Mouse (Mus musculus): Measurements from ENCODE around the gene Dab1. TPM values are rescaled to one million over a fixed set of nuclear protein-coding genes. Genes with fewer than 3 reads are reported as not detected.

Gene Dab1
- polyA plus RNA-seq, 1 experiment from 2014 or later, result not detected

DNA sequence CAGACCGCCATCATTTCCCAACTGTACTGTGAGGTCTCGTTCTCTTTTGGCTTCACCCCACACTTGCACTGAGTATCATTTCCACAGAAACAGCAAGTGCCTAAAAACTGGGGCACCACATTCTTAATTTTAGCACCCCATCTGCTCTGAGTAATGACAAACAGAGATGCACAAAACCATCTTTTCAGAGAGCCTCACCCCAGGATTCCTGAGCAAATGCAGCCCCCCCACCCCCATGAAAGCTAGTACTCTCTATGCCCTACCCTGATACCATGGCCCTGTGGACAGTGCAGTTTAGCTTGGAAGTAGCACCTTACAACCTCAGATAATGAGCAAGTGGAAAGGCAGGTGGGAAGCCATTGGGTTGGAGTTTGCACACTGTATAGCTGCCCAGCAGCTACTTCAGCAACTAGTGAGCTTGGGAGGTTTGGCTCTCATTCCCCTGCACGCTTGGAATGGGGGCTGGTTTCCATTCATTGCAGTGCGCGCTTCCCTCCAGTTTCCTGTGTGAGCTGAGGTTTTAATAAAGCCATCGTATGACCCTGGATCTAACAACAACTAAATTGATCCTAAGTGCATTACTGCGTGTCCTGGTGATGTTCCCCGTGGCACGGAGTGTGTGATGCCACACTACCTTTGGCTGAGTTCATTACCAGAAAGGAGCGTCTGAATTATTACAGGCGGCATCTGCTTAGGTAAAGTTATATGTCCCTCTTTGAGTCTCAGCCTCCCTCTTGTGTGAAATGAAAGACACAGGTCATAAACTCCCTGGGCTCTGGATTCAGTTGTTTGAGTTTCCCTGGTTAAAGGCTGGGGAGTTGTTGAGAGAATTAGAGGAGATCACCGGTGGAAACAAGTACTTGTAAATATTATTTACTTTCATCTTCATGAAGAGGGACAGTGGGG lies 842.2 kb downstream of the Dab1 start:
- Histone ChIP-seq H3K36me3 (ENCODE audit: inconsistent target) (no peaks in the 10 kb centered on the region), H3K4me3 (ENCODE audit: inconsistent target) (no peak overlapping the region), H3K27ac (no peak overlapping the region), H3K79me2 (ENCODE audit: inconsistent target) (no peaks in the 10 kb centered on the region)
- WGBS (ENCODE audit: missing documents), result 95% methylated on average over 12 of the region's 12 CpGs

DNA sequence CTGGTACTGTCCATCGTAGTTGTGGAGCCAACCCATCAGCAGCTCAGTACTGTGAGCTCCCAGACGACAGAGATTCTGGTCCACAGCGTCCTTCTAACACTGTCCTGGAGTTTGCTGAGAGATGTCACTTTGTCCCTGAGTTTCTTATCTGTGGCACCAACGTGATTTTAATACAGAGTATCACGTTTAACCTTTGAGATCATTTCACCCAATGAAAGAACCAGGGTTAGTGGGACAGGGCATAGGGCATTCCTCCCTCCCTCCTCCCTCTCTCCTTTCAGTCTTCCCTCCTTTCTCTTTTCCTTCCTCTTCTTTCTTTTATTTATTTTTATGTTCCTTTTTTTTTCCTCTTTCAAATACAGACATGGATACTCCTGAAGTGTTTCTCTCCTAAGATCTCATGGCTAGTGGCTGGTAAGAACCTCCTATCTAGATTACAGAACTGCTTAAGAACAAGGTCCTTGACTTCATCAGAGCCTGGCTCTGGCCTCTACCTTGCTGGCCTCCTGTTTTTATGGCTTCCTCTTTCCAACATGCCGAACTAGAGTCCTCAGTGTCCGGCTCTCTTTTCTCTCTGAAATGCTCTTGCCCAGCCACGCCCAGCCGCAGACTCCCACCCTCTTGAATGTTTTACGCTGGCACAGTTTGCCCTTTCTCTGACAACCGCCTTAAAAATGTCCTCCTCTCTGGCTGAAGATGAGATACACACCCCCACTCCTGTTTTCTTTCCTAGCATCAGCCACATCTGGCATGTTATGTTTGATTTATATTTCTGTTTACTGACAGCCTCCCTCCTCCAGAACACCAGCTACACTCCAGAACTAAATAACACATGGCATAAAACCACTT lies 844.0 kb downstream of the Dab1 start:
- Histone ChIP-seq H3K27ac (no peak overlapping the region), H3K79me2 (ENCODE audit: inconsistent target) (no peaks in the 10 kb centered on the region), H3K4me3 (ENCODE audit: inconsistent target) (no peak overlapping the region), H3K36me3 (ENCODE audit: inconsistent target) (no peaks in the 10 kb centered on the region)
- WGBS (ENCODE audit: missing documents), result 67% methylated on average over 11 of the region's 11 CpGs

DNA sequence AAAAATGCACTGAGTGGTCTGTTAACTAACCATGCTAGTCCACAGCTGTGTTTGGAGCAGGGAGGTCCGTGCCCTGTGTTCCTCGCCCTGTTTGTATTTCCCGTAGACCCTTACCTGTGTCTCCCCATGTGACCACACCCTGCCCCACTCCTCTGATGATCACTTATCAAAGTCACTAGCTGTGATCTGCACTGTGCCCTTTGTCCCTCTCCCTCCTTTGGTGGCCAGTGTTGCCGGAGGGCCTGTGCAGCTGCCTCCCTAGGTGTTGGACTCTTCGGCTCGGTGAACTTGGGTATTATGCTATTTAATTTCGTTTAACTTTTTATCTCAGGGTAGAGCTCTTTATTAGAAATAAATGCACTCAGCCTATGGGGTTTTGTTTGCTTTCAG lies 844.6 kb downstream of the Dab1 start:
- no peaks in the 10 kb centered on the region for H3K79me2 ChIP-seq (ENCODE audit: inconsistent target)
- no peaks in the 10 kb centered on the region for H3K36me3 ChIP-seq (ENCODE audit: inconsistent target)
- H3K27ac ChIP-seq, result no peak overlapping the region
- 81% methylated on average over 7 of the region's 7 CpGs for WGBS (ENCODE audit: missing documents)
- no peak overlapping the region for H3K4me3 ChIP-seq (ENCODE audit: inconsistent target)

DNA sequence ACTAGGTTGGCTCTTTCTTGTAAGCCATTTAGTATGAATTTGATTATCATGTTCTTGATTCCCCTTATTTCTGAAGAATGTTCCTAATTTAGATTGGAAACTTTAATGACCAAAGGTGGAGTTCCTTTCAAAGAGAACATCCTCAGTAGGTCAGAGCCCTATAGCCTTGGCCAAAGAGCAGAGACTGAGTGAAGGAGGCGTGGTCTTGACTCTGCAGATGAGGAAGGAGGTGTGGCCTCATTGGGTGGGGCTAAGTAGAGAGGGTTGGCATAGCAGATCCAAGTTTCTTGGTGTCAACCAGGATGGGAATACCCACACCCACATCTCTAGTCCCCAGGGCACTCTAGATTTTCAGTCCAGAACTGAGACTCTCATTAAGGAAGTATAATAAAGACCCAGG lies 846.4 kb downstream of the Dab1 start:
- Histone ChIP-seq H3K36me3 (ENCODE audit: inconsistent target) (no peaks in the 10 kb centered on the region), H3K27ac (no peak overlapping the region), H3K4me3 (ENCODE audit: inconsistent target) (no peak overlapping the region), H3K79me2 (ENCODE audit: inconsistent target) (no peaks in the 10 kb centered on the region)
- 56% methylated on average over 1 of the region's 1 CpGs for WGBS (ENCODE audit: missing documents)

DNA sequence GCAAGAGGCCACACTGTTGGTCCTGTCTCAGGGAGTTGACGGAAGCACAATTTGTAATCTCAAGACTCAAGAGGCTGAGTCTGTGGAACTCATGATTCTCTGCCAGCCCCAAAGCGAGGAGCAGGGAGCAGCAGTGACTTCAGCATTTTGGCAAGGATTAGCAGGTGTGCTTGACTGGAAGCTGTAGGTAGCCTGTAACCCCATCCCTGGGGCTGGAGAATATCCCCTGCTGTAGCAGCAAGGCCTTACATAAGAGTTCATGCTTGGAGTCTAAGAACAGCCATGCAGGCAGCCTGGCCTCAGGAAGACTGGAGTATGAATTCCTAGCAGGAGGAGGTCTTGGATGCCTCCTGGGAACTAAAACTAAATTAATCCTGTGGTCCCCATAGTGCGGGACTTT lies 849.5 kb downstream of the Dab1 start:
- Histone ChIP-seq H3K27ac (no peak overlapping the region), H3K79me2 (ENCODE audit: inconsistent target) (no peaks in the 10 kb centered on the region), H3K4me3 (ENCODE audit: inconsistent target) (no peak overlapping the region), H3K36me3 (ENCODE audit: inconsistent target) (no peaks in the 10 kb centered on the region)
- 81% methylated on average over 3 of the region's 3 CpGs for WGBS (ENCODE audit: missing documents)

DNA sequence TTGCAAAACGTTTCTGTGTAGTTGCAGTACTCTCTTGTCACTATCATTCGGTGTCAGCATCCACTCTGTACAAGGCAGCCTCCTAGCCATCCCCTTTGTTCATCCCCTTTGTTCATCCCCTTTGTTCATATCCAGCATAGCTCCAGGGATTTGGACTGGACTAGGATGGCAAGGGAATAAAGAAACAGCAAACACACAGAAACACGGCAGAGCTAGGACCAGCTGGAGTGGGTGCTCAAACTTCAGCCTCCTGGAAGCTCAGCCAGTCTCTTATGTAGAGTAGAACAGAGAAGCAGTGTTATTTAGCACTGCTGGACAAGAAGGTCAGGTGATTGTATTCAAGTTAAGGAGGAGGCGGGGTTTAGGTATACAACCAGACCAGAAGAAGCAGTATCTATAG lies 853.8 kb downstream of the Dab1 start:
- WGBS (ENCODE audit: missing documents), result 86% methylated on average over 4 of the region's 4 CpGs
- Histone ChIP-seq H3K27ac (no peak overlapping the region), H3K36me3 (ENCODE audit: inconsistent target) (no peaks in the 10 kb centered on the region), H3K79me2 (ENCODE audit: inconsistent target) (no peaks in the 10 kb centered on the region), H3K4me3 (ENCODE audit: inconsistent target) (no peak overlapping the region)

DNA sequence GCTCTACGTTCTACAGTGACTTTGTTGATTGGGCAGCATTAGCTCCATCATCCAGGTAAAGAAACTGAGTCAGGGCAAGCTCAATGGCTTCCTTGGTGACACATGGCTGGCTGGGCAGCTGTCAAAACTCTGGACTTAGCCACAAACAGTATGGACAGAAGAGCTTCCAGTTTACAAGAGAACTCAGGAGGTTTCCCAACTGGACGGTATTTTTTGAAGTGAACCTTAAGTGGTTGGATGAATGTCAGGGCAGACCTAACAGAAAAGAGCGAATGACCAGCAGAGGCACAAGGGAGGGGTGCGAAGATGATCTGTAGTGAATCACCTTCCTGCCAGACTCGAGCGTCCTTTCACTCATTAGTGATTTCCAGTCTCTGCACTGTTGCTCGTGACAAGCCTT lies 857.7 kb downstream of the Dab1 start:
- Histone ChIP-seq H3K36me3 (ENCODE audit: inconsistent target) (no peaks in the 10 kb centered on the region), H3K27ac (no peak overlapping the region), H3K79me2 (ENCODE audit: inconsistent target) (no peaks in the 10 kb centered on the region), H3K4me3 (ENCODE audit: inconsistent target) (no peak overlapping the region)
- WGBS (ENCODE audit: missing documents), result 90% methylated on average over 7 of the region's 7 CpGs

DNA sequence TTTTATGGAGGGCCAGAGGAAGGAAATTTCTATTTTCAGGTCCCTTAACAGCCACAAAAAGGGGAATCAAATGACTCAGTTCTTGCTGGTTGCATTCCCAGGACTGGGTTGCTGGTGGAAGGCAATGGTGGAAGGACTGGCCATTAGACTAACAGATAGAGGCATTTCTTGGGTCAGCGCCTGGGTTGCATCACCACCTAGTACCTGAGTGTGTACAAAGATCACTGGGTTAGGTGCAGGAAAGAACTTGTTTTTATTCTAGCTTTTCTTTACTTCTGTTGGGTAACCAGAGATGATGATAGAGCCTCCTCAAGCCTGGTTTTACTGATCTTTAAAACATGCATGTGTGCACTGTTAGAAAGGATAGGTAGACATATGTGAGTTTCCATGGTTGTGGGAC lies 864.8 kb downstream of the Dab1 start:
- Histone ChIP-seq H3K79me2 (ENCODE audit: inconsistent target) (no peaks in the 10 kb centered on the region), H3K36me3 (ENCODE audit: inconsistent target) (no peaks in the 10 kb centered on the region), H3K4me3 (ENCODE audit: inconsistent target) (no peak overlapping the region), H3K27ac (no peak overlapping the region)
- 91% methylated on average over 1 of the region's 1 CpGs for WGBS (ENCODE audit: missing documents)

DNA sequence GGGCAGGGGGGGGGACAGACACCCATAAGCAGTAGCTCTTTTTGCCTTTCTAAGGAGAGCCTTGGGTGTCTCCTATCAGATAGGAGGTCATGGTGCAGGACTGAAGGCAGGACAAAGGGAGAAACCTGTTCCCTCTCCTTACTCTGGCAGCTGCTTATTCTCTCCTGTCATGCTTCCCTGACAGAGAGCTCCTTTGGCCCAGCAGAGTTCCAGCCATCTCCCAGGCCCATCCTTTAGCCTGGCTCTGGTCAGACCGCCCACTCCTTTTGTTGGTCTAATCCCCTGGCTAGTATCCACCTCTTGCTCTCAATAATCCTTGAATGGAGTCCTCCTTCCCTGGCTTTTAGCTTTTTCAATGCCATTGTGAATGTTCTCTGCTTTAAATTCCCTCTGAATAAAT lies 878.1 kb downstream of the Dab1 start:
- H3K79me2 ChIP-seq (ENCODE audit: inconsistent target), result no peaks in the 10 kb centered on the region
- H3K36me3 ChIP-seq (ENCODE audit: inconsistent target), result no peaks in the 10 kb centered on the region
- H3K27ac ChIP-seq, result no peak overlapping the region
- no peak overlapping the region for H3K4me3 ChIP-seq (ENCODE audit: inconsistent target)
- 100% methylated on average over 1 of the region's 1 CpGs for WGBS (ENCODE audit: missing documents)

DNA sequence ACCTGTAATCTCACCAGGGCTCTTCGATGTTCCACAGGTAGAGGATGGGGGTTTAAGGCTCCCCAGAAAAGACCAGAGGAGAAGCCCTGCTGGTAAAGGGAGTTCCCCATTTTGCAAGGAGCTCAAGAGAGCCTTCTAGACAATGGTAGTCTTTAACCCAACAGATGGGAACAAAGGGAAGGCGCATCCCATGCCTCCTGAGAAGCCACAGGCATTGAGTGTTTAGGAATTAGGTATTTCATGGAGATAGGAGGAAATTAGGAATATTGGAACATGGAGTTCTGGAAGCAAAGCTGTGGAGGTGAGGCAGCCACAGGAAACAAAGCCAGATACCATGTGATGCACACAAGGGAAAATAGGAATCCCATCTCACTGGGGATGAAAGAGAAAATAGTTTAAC lies 881.0 kb downstream of the Dab1 start:
- no peaks in the 10 kb centered on the region for H3K79me2 ChIP-seq (ENCODE audit: inconsistent target)
- no peak overlapping the region for H3K4me3 ChIP-seq (ENCODE audit: inconsistent target)
- H3K27ac ChIP-seq, result no peak overlapping the region
- WGBS (ENCODE audit: missing documents), result 84% methylated on average over 2 of the region's 2 CpGs
- H3K36me3 ChIP-seq (ENCODE audit: inconsistent target), result no peaks in the 10 kb centered on the region

DNA sequence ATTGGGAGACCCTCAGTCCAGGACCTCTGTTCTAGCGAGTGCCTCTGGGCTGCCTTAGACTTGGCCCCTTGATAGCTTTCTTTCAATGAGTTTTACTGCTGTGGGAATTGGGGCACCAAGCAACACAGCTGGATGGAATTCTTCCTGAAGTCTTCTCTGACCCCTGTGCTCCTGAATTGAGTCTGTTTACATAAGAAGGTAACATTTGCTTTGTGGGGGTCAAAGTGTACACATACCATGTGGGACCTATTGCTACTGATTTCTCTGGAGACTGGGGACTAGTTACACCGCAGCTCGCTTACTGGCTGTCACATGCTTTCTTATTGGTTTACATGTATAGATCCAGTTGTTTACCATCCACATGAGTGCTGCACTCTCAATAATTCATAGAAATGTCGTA lies 881.5 kb downstream of the Dab1 start:
- whole genome bisulfite sequencing (ENCODE audit: missing documents), result 83% methylated on average over 4 of the region's 4 CpGs
- Histone ChIP-seq H3K4me3 (ENCODE audit: inconsistent target) (no peak overlapping the region), H3K36me3 (ENCODE audit: inconsistent target) (no peaks in the 10 kb centered on the region), H3K27ac (no peak overlapping the region), H3K79me2 (ENCODE audit: inconsistent target) (no peaks in the 10 kb centered on the region)

DNA sequence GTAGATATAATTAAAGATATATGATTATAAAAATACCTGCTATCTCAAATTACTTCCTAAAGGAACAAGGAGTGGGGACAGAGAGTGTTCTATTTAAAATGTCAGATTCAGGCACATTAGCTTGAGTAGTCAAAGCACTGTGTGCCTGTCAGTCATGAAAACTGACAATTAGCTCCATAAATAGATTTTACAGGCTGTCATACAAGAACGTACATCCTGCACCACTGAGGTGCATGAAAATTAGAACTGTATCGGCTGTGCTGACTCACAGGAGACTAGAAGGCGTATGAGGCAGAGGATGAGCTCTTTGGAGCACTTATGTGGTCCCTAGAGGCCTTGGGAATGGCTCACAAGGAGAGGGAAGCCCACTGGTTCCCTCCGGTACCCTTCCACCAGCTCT lies 882.1 kb downstream of the Dab1 start:
- Histone ChIP-seq H3K4me3 (ENCODE audit: inconsistent target) (no peak overlapping the region), H3K36me3 (ENCODE audit: inconsistent target) (no peaks in the 10 kb centered on the region), H3K79me2 (ENCODE audit: inconsistent target) (no peaks in the 10 kb centered on the region), H3K27ac (no peak overlapping the region)
- 81% methylated on average over 4 of the region's 4 CpGs for WGBS (ENCODE audit: missing documents)

DNA sequence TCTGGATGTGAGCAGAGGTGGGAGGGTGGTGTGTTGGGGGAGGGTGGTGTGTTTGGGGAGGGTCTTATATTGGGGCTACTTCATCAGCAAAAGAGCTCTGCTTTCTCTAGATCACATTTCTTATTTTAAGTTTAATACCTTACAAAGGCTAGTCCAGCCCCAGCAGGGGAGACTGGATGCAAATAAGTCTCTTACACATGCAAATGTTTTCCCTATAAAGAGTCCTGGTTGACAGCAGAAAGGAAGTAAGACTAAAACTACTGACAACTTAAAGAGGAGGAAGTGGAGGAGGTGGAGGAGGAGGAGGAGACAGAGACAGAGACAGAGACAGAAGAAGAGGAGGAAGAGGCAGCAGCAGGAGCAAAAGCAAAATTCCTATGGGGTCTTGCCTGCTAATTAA lies 885.8 kb downstream of the Dab1 start:
- Histone ChIP-seq H3K27ac (no peak overlapping the region), H3K79me2 (ENCODE audit: inconsistent target) (no peaks in the 10 kb centered on the region), H3K36me3 (ENCODE audit: inconsistent target) (no peaks in the 10 kb centered on the region), H3K4me3 (ENCODE audit: inconsistent target) (no peak overlapping the region)

DNA sequence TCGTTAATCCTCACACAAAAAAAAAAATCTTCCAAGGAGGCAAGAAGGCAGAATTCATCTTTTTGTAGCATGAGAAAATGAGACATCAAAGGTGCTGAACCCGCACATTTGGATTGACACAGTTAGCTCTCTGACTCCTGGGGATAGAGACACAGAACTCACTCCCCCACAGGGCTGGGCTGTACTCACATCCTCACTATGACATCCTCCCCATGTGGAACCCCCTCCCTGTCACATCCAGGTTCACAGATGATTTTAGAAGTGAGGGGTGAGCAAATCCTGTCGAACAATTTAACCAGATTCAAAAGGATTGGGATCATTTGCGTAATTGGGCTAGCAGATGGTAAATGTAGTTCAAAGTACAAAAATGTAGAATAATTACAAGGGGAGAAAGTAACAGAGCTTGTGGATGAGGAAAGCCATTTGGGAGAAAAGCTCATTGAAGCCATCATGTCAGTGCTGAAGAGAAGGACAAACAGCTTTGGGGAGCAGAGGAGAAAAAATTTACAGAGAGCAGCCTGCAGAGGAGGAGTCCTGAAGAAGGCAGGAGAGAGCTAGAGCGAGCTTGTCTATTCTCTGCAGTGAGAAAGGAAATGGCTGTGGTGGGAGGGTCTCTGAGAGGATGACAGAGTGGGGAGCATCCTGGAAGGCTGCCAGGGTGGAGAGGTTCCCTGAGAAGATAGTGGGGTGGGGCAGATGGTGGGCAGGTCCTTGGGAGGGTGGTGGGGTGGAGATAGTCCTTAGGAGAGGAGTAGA lies 890.2 kb downstream of the Dab1 start:
- Histone ChIP-seq H3K36me3 (ENCODE audit: inconsistent target) (no peaks in the 10 kb centered on the region), H3K4me3 (ENCODE audit: inconsistent target) (no peak overlapping the region), H3K27ac (no peak overlapping the region), H3K79me2 (ENCODE audit: inconsistent target) (no peaks in the 10 kb centered on the region)
- 76% methylated on average over 5 of the region's 5 CpGs for WGBS (ENCODE audit: missing documents)

DNA sequence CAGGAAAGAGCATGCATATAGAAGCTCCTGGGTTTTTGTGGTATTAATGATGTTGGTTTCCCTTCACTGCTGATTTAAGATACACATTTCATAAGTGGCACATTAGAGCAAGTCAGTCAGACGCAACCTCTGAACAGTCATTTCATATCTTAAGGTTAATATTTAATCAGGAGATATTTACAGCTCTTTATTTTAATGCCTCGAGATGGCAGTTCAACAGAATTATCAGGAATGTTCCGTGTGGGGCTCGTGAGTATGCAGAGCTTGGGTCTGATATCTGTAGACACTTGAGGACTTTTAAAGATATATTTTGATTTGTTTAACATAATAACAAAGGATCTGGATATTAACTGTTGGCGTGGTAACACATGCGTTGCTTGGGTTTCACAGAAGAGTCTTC lies 892.7 kb downstream of the Dab1 start:
- 83% methylated on average over 6 of the region's 6 CpGs for WGBS (ENCODE audit: missing documents)
- no peak overlapping the region for H3K27ac ChIP-seq
- H3K79me2 ChIP-seq (ENCODE audit: inconsistent target), result no peaks in the 10 kb centered on the region
- H3K36me3 ChIP-seq (ENCODE audit: inconsistent target), result no peaks in the 10 kb centered on the region
- no peak overlapping the region for H3K4me3 ChIP-seq (ENCODE audit: inconsistent target)
